Mouse (Mus musculus): Measurements from ENCODE around the gene Epha4. TPM values are rescaled to one million over a fixed set of nuclear protein-coding genes. Genes with fewer than 3 reads are reported as not detected.

Gene Epha4
- total and polyA plus RNA-seq, 3 experiments: 3.9 to 26.0 (median 13.0) TPM

- H3K27me3 ChIP-seq (replicated peaks): no peaks in the 10 kb centered on the region
- dilution Hi-C loops (cut with MboI; ENCODE audit: extremely low pct_ligation_motif_present, extremely low pct_unique_long_range_greater_than_20kb, low sequenced_read_pairs): no loop called here
- H3K79me2 ChIP-seq (replicated peaks; ENCODE audit: control insufficient read depth, extremely low read depth, insufficient read depth, poor library complexity, severe bottlenecking): peaks cover 69% of the 10 kb centered on the region
- peaks cover 13 to 75% of the 10 kb centered on the region in 2 experiments for H3K4me1 ChIP-seq (ENCODE audit: control insufficient read depth in 1 of 2, insufficient read depth in 2 of 2)
- H3K9me3 ChIP-seq (replicated peaks; ENCODE audit: low read length): no peaks in the 10 kb centered on the region
- no peak overlapping the region; the same call in 1 of the 2 replicates for H3K9ac ChIP-seq (ENCODE audit: insufficient read depth, low read depth)
- in situ Hi-C loops (cut with MboI; ENCODE audit: low pct_ligation_motif_present, low pct_unique_long_range_greater_than_20kb, low sequenced_read_pairs): no loop called here
- no peak overlapping the region for H3K4me3 ChIP-seq (replicated peaks in 1 of 3; ENCODE audit: low read depth in 2 of 3, low read length in 2 of 3, poor library complexity in 1 of 3)
- no peak for TF ChIP-seq SIN3A (IDR thresholded peaks at IDR 0.05; ENCODE audit: low read length)
- TF ChIP-seq ZC3H11A (IDR thresholded peaks at IDR 0.05; ENCODE audit: low read depth, low read length): no peak
- TF ChIP-seq MAZ (IDR thresholded peaks at IDR 0.05; ENCODE audit: low read depth, low read length): no peak
- TF ChIP-seq BHLHE40 (IDR thresholded peaks at IDR 0.05; ENCODE audit: low read depth, low read length): peak; percentile 41; the same call in 1 of the 2 replicates
- no peak for TF ChIP-seq E2F4 (IDR thresholded peaks at IDR 0.05; ENCODE audit: insufficient replicate concordance, low read depth, low read length)
- H3K36me3 ChIP-seq (replicated peaks in 1 of 2; ENCODE audit: control insufficient read depth in 1 of 2, insufficient read depth in 1 of 2, low read length in 1 of 2): peaks cover 8 to 10% of the 10 kb centered on the region in 2 experiments
- 0 out of 2 replicates have a peak overlapping the region, but pooled peaks have one; percentile 89 for H3K4me2 ChIP-seq (ENCODE audit: insufficient read depth, low read depth, poor library complexity, severe bottlenecking)
- DNase-seq (ENCODE audit: extremely low read depth): no peak
- H3K27ac ChIP-seq (ENCODE audit: insufficient read depth, low read depth): no peak overlapping the region; the same call in 1 of the 2 replicates
Measured at GRCm38 (mm10) chr1:77495030-77495789, 19.7 kb downstream of the Epha4 start.

GRCm38 (mm10) chr1:77493841-77494635 is 20.9 kb downstream of the Epha4 start:
- in situ Hi-C loops (cut with MboI; ENCODE audit: low pct_ligation_motif_present, low pct_unique_long_range_greater_than_20kb, low sequenced_read_pairs) (no loop called here), dilution Hi-C loops (cut with MboI; ENCODE audit: extremely low pct_ligation_motif_present, extremely low pct_unique_long_range_greater_than_20kb, low sequenced_read_pairs) (no loop called here)
- Histone ChIP-seq H3K27ac (ENCODE audit: insufficient read depth, low read depth) (peak overlapping the region; percentile 43; the same call in 1 of the 2 replicates), H3K4me3 (replicated peaks in 1 of 3; ENCODE audit: low read depth in 2 of 3, low read length in 2 of 3, poor library complexity in 1 of 3) (no peak overlapping the region), H3K4me1 (ENCODE audit: control insufficient read depth in 1 of 2, insufficient read depth in 2 of 2) (peaks cover 12 to 75% of the 10 kb centered on the region in 2 experiments), H3K79me2 (replicated peaks; ENCODE audit: control insufficient read depth, extremely low read depth, insufficient read depth, poor library complexity, severe bottlenecking) (peaks cover 61% of the 10 kb centered on the region), H3K4me2 (ENCODE audit: insufficient read depth, low read depth, poor library complexity, severe bottlenecking) (peak overlapping the region; percentile 55), H3K27me3 (replicated peaks) (no peaks in the 10 kb centered on the region), H3K36me3 (replicated peaks in 1 of 2; ENCODE audit: control insufficient read depth in 1 of 2, insufficient read depth in 1 of 2, low read length in 1 of 2) (peaks cover 3 to 4% of the 10 kb centered on the region in 2 experiments), H3K9ac (ENCODE audit: insufficient read depth, low read depth) (no peak overlapping the region), H3K9me3 (replicated peaks; ENCODE audit: low read length) (no peaks in the 10 kb centered on the region)
- TF ChIP-seq ZNF384 (IDR thresholded peaks at IDR 0.05; ENCODE audit: low read depth, low read length): no peak
- no peak for TF ChIP-seq MAZ (IDR thresholded peaks at IDR 0.05; ENCODE audit: low read depth, low read length)
- TF ChIP-seq UBTF (IDR thresholded peaks at IDR 0.05; ENCODE audit: low read depth, low read length): no peak
- TF ChIP-seq NRF1 (IDR thresholded peaks at IDR 0.05; ENCODE audit: low read depth, low read length): no peak
- TF ChIP-seq E2F4 (IDR thresholded peaks at IDR 0.05; ENCODE audit: insufficient replicate concordance, low read depth, low read length): no peak
- TF ChIP-seq TBP (conservative IDR thresholded peaks at IDR 0.05; ENCODE audit: low read depth, low read length): no peak
- no peak for TF ChIP-seq PAX5 (IDR thresholded peaks at IDR 0.05; ENCODE audit: low read length)
- TF ChIP-seq ZKSCAN1 (IDR thresholded peaks at IDR 0.05; ENCODE audit: borderline replicate concordance, low read depth, low read length): no peak
- DNase-seq (ENCODE audit: extremely low read depth): no peak
